Mouse (Mus musculus): Measurements from ENCODE around the gene Gsta3.

GRCm38 (mm10) chr1:21292590-21292989 is 52.2 kb downstream of the Gsta3 start:
- TF ChIP-seq EP300 (IDR thresholded peaks at IDR 0.05; ENCODE audit: low read depth) (no peak), CTCF (IDR thresholded peaks at IDR 0.05; ENCODE audit: low read depth) (no peak)

Measured in heart, postnatal 0 days (tissue).